Mouse (Mus musculus) G1E (cell line): ENCODE measurements around the gene Pes1. TPM values are rescaled to one million over a fixed set of nuclear protein-coding genes. Genes with fewer than 3 reads are reported as not detected.

Experiments
- ATAC-seq: 2 replicates; pipeline ENCODE4 v1.8.0; 2016; ENCODE audit warnings: mild to moderate bottlenecking; ENCODE audit not compliant: insufficient number of reproducible peaks, poor library complexity, low FRiP score, severe bottlenecking; ENCODE audit errors: extremely low read depth
- DNase-seq: peaks from one replicate; pipeline ENCODE4 v3.0.0; 2012; ENCODE audit warnings: low spot score
- H3K27me3 ChIP-seq: 2 replicates; pipeline ENCODE4 v1.6.1; 2012; ENCODE audit warnings: mild to moderate bottlenecking, low read length, inconsistent platforms; ENCODE audit not compliant: insufficient read depth
- H3K36me3 ChIP-seq: replicated peaks from 2 replicates; pipeline ENCODE3; 2012; ENCODE audit warnings: mild to moderate bottlenecking, inconsistent platforms
- H3K4me1 ChIP-seq: 2 replicates; pipeline ENCODE4 v1.6.1; 2012; ENCODE audit warnings: low read depth, low read length, inconsistent platforms, mixed read lengths; ENCODE audit not compliant: insufficient read depth
- H3K4me3 ChIP-seq: 2 replicates; pipeline ENCODE4 v1.5.1; 2012; ENCODE audit warnings: low read depth, mild to moderate bottlenecking, inconsistent platforms, low read length, moderate library complexity, mixed read lengths
- H3K9me3 ChIP-seq: replicated peaks from 2 replicates; pipeline ENCODE4 v1.6.1; 2012; ENCODE audit warnings: inconsistent platforms
- CTCF ChIP-seq: IDR thresholded peaks from 2 replicates; pipeline ENCODE4 v1.5.1; 2012; ENCODE audit warnings: low read depth, low read length, inconsistent platforms, mixed read lengths
- GATA1 ChIP-seq: IDR thresholded peaks from 2 replicates; pipeline ENCODE4 v1.6.1; 2012; ENCODE audit warnings: borderline replicate concordance, low read length, inconsistent platforms, mixed read lengths
- GATA2 ChIP-seq: IDR thresholded peaks from 2 replicates; pipeline ENCODE4 v1.6.1; 2012; ENCODE audit warnings: low read depth, low read length, inconsistent platforms, borderline replicate concordance
- POLR2AphosphoS5 ChIP-seq: IDR thresholded peaks from 2 replicates; pipeline ENCODE4 v1.6.1; 2012; ENCODE audit warnings: low read depth, low read length, inconsistent platforms; ENCODE audit not compliant: insufficient replicate concordance
- TAL1 ChIP-seq: conservative IDR thresholded peaks from 2 replicates; pipeline ENCODE4 v1.6.1; 2012; ENCODE audit warnings: low read depth, low read length, inconsistent platforms, mixed read lengths
- polyA plus RNA-seq: library from polyadenylated mRNA; stranded (reverse); fragments of >175 nt; gene quantifications from 2 replicates; pipeline ENCODE4 v1.2.3, GENCODE M21; 2012
- total RNA-seq, 2 experiments: library from RNA; stranded (forward) in 1 of 2; stranded (reverse) in 1 of 2; fragments of 200-1000 nt in 1 of 2; fragments of >200 nt in 1 of 2; fragmentation: Nextera tagmentation in 1 of 2; gene quantifications; 2 replicates each; pipeline ENCODE4 v1.2.3; 2014 to 2017

The Pes1 gene
- total and polyA plus RNA-seq, 3 experiments = 73.0 to 213 (median 127) TPM

DNA sequence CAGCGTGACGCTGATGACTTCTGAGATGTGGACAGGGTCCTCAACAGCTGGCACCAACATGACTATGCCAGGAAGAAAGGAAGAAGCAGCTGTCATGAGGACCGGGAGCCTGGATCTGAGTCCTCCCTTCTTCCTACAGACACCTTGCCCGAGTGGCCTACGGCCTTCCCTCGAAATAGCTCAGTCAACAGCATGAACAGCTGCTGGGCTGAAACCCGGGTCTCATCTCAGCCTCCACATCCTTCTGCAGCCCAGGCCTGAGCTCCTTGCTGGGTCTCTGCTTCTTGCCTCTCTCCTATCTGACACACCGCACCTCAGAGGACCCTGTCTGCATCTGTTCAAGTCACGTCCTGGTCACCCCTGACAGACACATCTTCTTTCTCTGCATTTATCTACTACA is 41.7 kb upstream of the Pes1 start:
- peaks cover 9% of the 10 kb centered on the region; the same call in 1 of the 2 replicates for H3K27me3 ChIP-seq
- no peaks in the 10 kb centered on the region for H3K9me3 ChIP-seq
- no peak for DNase-seq
- no peak for TF ChIP-seq GATA2
- TF ChIP-seq CTCF = no peak
- no peak for TF ChIP-seq POLR2AphosphoS5
- TF ChIP-seq GATA1 = no peak
- no peak for TF ChIP-seq TAL1
- no peaks in the 10 kb centered on the region for H3K4me1 ChIP-seq
- H3K36me3 ChIP-seq = no peaks in the 10 kb centered on the region
- no peak for ATAC-seq
- H3K4me3 ChIP-seq = no peak overlapping the region

DNA sequence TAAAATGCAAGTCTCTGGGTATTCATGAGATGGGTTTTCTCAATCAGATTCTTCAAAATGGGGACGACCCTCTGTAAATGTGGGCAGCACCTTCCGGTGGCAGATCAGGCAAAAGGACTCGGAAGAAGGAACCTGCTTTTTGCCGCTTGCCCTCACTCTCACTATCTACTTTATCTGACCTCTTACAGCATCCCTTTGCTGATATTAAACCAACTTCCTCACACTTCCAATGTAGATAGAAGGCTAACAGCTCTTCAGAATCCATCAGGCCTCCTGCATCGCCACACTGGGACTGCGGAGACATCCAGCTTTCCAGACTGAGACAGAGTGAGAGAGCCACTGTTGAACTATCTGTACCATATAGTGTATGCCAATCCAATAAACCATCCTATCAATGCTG is 41.0 kb upstream of the Pes1 start:
- TF ChIP-seq GATA1 (no peak), GATA2 (no peak), TAL1 (no peak), CTCF (no peak), POLR2AphosphoS5 (no peak)
- H3K4me3 ChIP-seq = no peak overlapping the region
- H3K27me3 ChIP-seq = peaks cover 9% of the 10 kb centered on the region; the same call in 1 of the 2 replicates
- no peaks in the 10 kb centered on the region for H3K9me3 ChIP-seq
- ATAC-seq (no peak), DNase-seq (no peak)
- H3K4me1 ChIP-seq = no peaks in the 10 kb centered on the region
- no peaks in the 10 kb centered on the region for H3K36me3 ChIP-seq

DNA sequence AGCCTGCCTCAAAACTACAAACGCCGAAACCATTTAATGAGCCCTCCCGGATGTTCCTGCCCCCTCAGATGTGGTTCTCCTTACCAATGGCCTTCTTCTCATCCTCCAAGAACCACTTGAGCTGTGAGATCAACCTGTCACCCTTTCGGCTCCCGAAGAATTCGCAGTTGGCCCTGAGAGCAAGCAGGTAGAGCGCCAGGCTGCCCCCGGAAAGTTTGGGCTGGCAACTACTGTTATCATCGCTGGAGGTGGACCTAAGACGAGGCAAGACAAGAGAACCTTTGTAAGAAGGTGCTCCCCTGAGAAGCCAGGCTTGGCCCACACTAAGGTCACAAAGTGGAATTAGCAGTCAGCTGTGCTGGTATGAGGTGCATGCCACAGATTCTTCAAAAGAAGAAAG is 37.9 kb upstream of the Pes1 start:
- TF ChIP-seq GATA2 (no peak), GATA1 (no peak), POLR2AphosphoS5 (no peak), CTCF (no peak)
- Histone ChIP-seq H3K27me3 (peaks cover 7% of the 10 kb centered on the region; the same call in 1 of the 2 replicates), H3K4me1 (no peaks in the 10 kb centered on the region), H3K4me3 (no peak overlapping the region), H3K9me3 (no peaks in the 10 kb centered on the region), H3K36me3 (no peaks in the 10 kb centered on the region)
- no peak for ATAC-seq
- DNase-seq = no peak

DNA sequence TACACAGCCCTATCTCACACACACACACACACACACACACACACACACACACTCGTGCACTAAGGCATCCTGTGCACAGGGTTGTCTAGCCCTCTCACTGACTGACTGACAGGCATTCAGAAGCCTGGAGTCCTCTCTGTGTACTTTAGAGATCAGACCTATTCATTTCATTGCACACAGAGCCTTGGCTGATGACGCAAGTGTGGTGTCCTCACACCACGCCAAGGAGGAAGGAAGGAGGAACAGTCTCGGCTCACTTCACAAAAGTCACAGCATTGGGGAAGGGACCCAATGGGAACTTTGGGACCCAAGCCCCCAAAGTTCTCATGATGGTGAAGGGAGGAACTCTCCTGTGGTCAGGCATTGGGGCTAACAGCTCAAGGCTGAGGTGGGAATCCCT is 33.8 kb upstream of the Pes1 start:
- Histone ChIP-seq H3K4me1 (peaks cover 8% of the 10 kb centered on the region), H3K36me3 (no peaks in the 10 kb centered on the region), H3K27me3 (peaks cover 18% of the 10 kb centered on the region), H3K9me3 (no peaks in the 10 kb centered on the region), H3K4me3 (no peak overlapping the region)
- DNase-seq = no peak
- TF ChIP-seq CTCF (no peak), TAL1 (no peak), POLR2AphosphoS5 (no peak), GATA1 (no peak)
- ATAC-seq = no peak

DNA sequence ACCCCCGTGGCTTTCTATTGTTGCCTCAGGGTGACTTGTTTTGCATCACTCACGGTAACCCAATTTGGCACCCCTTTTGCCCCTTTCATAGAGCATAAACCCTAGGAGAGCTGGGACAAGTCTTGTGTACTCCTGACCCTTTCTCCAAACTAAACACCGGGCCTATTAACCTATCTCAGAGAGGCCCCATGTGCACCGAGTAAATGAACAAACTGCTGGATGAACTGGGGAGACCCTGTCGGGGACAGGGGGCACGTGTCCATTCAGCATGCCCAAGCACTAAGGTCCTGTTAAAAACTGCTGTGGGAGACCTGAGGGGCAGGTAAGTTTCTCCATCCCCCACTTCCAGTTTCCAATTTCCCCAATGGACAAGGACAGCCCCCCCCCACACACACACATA is 32.8 kb upstream of the Pes1 start:
- no peaks in the 10 kb centered on the region for H3K9me3 ChIP-seq
- ATAC-seq (no peak), DNase-seq (no peak)
- peaks cover 8% of the 10 kb centered on the region for H3K4me1 ChIP-seq
- H3K27me3 ChIP-seq = peaks cover 16% of the 10 kb centered on the region
- H3K4me3 ChIP-seq = no peak overlapping the region; the same call in 1 of the 2 replicates
- no peaks in the 10 kb centered on the region for H3K36me3 ChIP-seq
- TF ChIP-seq GATA1 = no peak
- no peak for TF ChIP-seq GATA2
- TF ChIP-seq CTCF = no peak
- no peak for TF ChIP-seq TAL1
- no peak for TF ChIP-seq POLR2AphosphoS5

GRCm38 (mm10) chr11:3931511-3932211 is 32.1 kb upstream of the Pes1 start, which contains the start of gene Tcn2:
Gene Tcn2 (minus strand): TSS chr11:3932159.
- Histone ChIP-seq H3K36me3 (no peaks in the 10 kb centered on the region), H3K4me1 (peaks cover 8% of the 10 kb centered on the region), H3K9me3 (no peaks in the 10 kb centered on the region), H3K4me3 (peak within 1 kb of the TSS; percentile 62), H3K27me3 (peaks cover 14% of the 10 kb centered on the region)
- peak; percentile 68 for ATAC-seq
- DNase-seq = peak; percentile 60
- TF ChIP-seq GATA2 (no peak), POLR2AphosphoS5 (no peak), GATA1 (no peak), TAL1 (no peak), CTCF (no peak)
